Mouse (Mus musculus) heart, embryonic 14.5 days (tissue): ENCODE data around the gene Sept5. TPM values are rescaled to one million over a fixed set of nuclear protein-coding genes. Genes with fewer than 3 reads are reported as not detected.

Source experiments
- polyA plus RNA-seq: library from polyadenylated mRNA; unstranded; fragments of >200 nt; fragmentation: Nextera tagmentation; extraction: Ambion mirVana; gene quantifications from 2 replicates; pipeline ENCODE4 v1.2.1, GENCODE M21; 2014

Gene Sept5
- polyA plus RNA-seq, 1 experiment from 2014 or later, result 7.3 TPM

Other genes with a start within 250 kb of the Sept5 start
- 34.0 and 34.7 TPM in 2 replicates for gene Txnrd2, start 203.6 kb downstream of the Sept5 start, polyA plus RNA-seq
- 110 and 112 TPM in 2 replicates for gene Comt, start 203.1 kb downstream of the Sept5 start, polyA plus RNA-seq
- gene Gnb1l, start 131.2 kb downstream of the Sept5 start, polyA plus RNA-seq, result 9.3 and 9.7 TPM in 2 replicates
- 1.3 and 1.5 TPM in 2 replicates for gene Rtl10, start 131.1 kb downstream of the Sept5 start, polyA plus RNA-seq
- gene Tbx1, start 39.3 kb downstream of the Sept5 start, polyA plus RNA-seq, result 0.20 and 0.80 TPM in 2 replicates
- gene Gp1bb, start 7.6 kb downstream of the Sept5 start, polyA plus RNA-seq, result 3.4 and 4.5 TPM in 2 replicates
- gene Gm49601, start 3.5 kb downstream of the Sept5 start, polyA plus RNA-seq, result 0.97 and 1.1 TPM in 2 replicates
- gene Cldn5, start 146.9 kb upstream of the Sept5 start, polyA plus RNA-seq, result 19.5 and 22.7 TPM in 2 replicates
- 65.8 and 70.3 TPM in 2 replicates for gene Ufd1, start 181.8 kb upstream of the Sept5 start, polyA plus RNA-seq
- gene Cdc45, start 182.0 kb upstream of the Sept5 start, polyA plus RNA-seq, result 34.1 and 35.7 TPM in 2 replicates
- gene 2510002D24Rik, start 206.6 kb upstream of the Sept5 start, polyA plus RNA-seq, result 37.3 and 40.5 TPM in 2 replicates
- not detected in 2 replicates for gene Gm28539, start 206.6 kb upstream of the Sept5 start, polyA plus RNA-seq
- gene Mrpl40, start 246.9 kb upstream of the Sept5 start, polyA plus RNA-seq, result 90.5 and 93.1 TPM in 2 replicates
- 10.9 and 13.0 TPM in 2 replicates for gene Hira, start 247.1 kb upstream of the Sept5 start, polyA plus RNA-seq